Mouse (Mus musculus): Measurements from ENCODE around the gene Ncoa3.

Ncoa3 gene

GRCm38 (mm10) chr2:166107911-166108310, 115.5 kb downstream of the Ncoa3 start:
- no peak for TF ChIP-seq GATA4 (IDR thresholded peaks at IDR 0.05; ENCODE audit: insufficient replicate concordance, low read length)

GRCm38 (mm10) chr2:166108326-166108725, 115.9 kb downstream of the Ncoa3 start:
- TF ChIP-seq GATA4 (IDR thresholded peaks at IDR 0.05; ENCODE audit: insufficient replicate concordance, low read length) = no peak

GRCm38 (mm10) chr2:166110764-166111163, 118.3 kb downstream of the Ncoa3 start:
- no peak for TF ChIP-seq GATA4 (IDR thresholded peaks at IDR 0.05; ENCODE audit: insufficient replicate concordance, low read length)

GRCm38 (mm10) chr2:166111238-166111637, 118.8 kb downstream of the Ncoa3 start:
- TF ChIP-seq GATA4 (IDR thresholded peaks at IDR 0.05; ENCODE audit: insufficient replicate concordance, low read length) = no peak

GRCm38 (mm10) chr2:166111831-166112250, 119.4 kb downstream of the Ncoa3 start:
- TF ChIP-seq GATA4 (IDR thresholded peaks at IDR 0.05; ENCODE audit: insufficient replicate concordance, low read length) = no peak

- no peak for TF ChIP-seq GATA4 (IDR thresholded peaks at IDR 0.05; ENCODE audit: insufficient replicate concordance, low read length)
These were observed 120.5 kb downstream of the Ncoa3 start for GRCm38 (mm10) chr2:166112986-166113385.

- TF ChIP-seq GATA4 (IDR thresholded peaks at IDR 0.05; ENCODE audit: insufficient replicate concordance, low read length) = no peak
These were observed 123.3 kb downstream of the Ncoa3 start for GRCm38 (mm10) chr2:166115571-166116277.

GRCm38 (mm10) chr2:166116278-166116608, 123.8 kb downstream of the Ncoa3 start:
- TF ChIP-seq GATA4 (IDR thresholded peaks at IDR 0.05; ENCODE audit: insufficient replicate concordance, low read length) = peak; percentile 26; the same call in 1 of the 2 replicates

GRCm38 (mm10) chr2:166116704-166117103, 124.3 kb downstream of the Ncoa3 start:
- no peak for TF ChIP-seq GATA4 (IDR thresholded peaks at IDR 0.05; ENCODE audit: insufficient replicate concordance, low read length)

GRCm38 (mm10) chr2:166119992-166120391, 127.6 kb downstream of the Ncoa3 start:
- TF ChIP-seq GATA4 (IDR thresholded peaks at IDR 0.05; ENCODE audit: insufficient replicate concordance, low read length) = no peak

- TF ChIP-seq GATA4 (IDR thresholded peaks at IDR 0.05; ENCODE audit: insufficient replicate concordance, low read length) = no peak
These were observed 129.4 kb downstream of the Ncoa3 start for GRCm38 (mm10) chr2:166121681-166122355.

GRCm38 (mm10) chr2:166122781-166123180, 130.3 kb downstream of the Ncoa3 start:
- TF ChIP-seq GATA4 (IDR thresholded peaks at IDR 0.05; ENCODE audit: insufficient replicate concordance, low read length) = no peak
